Mouse (Mus musculus) ZHBTc4 (cell line): Measurements from ENCODE around the gene Spag7.

Source experiments
- DNase-seq: peaks from one replicate; pipeline ENCODE4 v3.0.0-alpha.2; 2011; ENCODE audit warnings: low read depth, low spot score

Spag7 gene

GRCm38 (mm10) chr11:70644564-70645103 lies 24.6 kb downstream of the Spag7 start:
- DNase-seq, result no peak

GRCm38 (mm10) chr11:70643051-70643450 lies 26.2 kb downstream of the Spag7 start:
- no peak for DNase-seq

DNA sequence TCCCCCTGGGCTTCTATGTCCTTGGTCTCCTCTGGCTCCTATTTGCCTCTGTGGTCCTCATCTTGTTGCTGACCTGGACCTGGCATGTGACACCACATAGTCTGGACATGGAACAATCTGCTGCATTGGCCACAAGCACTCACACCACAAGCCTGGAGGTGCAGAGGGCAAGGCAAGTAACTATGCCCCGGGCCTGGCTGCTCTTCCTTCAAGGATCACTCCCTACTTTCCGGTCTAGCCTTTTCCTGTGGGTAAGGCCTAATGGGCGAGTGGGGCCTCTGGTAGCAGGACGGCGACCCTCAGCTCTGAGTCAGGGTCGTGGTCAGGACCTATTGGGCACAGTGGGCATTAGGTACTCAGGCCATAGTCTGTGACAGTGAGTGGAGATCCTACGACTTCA lies 28.0 kb downstream of the Spag7 start:
- no peak for DNase-seq

DNA sequence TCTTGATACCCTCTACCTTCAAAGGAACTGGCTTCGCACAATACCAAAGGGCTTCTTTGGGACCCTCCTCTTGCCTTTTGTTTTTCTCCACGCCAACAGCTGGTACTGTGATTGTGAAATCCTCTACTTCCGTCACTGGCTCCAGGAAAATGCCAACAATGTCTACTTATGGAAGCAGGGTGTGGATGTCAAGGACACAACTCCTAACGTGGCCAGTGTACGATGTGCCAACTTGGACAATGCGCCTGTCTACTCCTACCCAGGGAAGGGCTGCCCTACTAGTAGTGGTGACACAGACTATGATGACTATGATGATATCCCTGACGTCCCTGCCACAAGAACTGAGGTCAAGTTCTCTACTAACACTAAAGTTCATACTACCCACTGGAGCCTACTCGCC lies 29.2 kb downstream of the Spag7 start:
- no peak for DNase-seq

DNA sequence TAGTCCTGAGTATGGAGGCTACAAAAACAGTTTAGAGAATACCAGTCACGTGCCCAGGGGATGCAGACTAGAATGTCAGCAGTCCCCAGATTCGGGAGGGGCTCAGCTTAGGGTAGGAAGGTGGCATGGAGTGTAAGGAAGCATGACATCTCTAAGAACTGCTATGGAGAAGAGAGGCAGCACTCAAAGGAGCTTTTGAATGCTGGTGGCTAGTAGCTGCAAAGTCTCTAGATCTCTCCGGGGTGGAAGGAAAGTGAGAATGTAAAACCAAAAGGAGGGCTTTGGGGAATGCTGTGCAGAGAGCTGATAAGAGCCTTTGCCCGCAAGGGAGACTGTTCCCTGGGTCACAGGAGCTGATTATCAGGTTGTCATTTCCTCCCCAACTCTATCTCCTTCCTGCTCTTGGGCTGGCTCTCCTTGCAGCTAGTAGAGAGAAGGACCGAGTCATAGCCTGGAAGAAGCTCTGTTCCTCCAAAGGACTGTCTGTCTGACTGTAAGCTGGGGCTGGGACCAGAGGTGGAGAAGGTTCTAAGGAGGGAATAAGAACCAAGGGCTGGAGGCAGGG lies 30.4 kb downstream of the Spag7 start, which contains the start of gene Gp1ba:
Gene Gp1ba (plus strand): TSS at position 409 of the 565 bp plus-strand sequence.
- no peak for DNase-seq

DNA sequence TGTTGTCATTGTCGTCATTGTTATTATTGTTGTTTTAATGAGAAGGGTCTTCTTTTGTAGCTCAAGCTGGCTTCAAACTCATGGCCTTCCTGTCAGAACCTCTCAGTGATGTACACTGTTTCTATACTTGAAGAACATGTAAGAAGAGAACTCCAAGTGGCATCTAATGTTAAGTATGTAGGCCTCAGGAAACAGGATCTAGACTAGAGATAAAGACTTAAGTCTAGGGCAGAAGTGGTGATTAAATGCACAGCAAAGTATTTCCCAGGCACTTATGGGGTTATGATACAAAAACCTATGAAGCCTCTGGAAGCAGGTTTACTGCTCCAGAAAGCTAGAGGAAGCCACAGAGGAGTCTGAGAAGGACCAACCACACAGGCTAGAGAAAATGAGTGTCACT lies 30.9 kb downstream of the Spag7 start:
- DNase-seq, result no peak

GRCm38 (mm10) chr11:70637764-70638163 lies 31.5 kb downstream of the Spag7 start:
- DNase-seq, result no peak

DNA sequence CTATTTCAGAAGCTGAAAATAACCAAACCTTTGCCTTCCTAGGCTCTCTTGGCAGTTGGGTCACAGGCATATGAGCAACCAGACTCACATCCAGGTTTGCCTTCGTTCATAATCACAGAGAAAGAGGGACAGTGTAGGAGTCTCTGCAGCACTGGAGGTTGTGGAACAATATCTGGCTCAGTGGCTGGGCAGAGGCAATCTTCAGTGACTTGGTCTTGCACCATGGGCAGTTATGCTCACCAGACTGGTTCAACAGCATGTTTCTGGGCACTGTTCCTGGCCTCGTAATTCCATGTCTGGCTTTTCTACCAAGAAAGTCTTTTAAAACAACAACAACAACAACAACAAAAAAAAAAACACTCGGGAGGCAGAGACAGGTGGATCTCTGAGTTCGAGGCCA lies 33.6 kb downstream of the Spag7 start:
- no peak for DNase-seq

- no peak for DNase-seq
Observed at GRCm38 (mm10) chr11:70630129-70630528, 39.1 kb downstream of the Spag7 start.

DNA sequence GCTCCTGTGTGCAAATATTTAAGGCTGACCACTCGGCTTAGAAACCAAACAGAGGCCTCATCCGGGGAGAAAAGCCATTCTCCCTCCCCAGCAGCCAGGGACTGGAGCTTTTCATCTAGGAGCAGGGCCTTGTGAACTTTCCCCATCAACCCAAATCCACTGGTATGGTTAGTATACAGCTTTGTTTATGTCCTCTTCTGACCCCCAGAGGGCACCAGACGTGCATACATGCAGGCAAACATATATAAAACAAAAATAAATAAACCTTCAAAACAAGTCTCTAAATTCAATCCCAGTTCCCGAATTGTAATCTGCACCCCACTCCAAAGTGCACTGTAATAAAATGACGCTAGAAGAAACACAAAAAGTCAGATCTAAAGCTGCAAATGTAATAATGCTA lies 39.7 kb downstream of the Spag7 start:
- peak; percentile 42 for DNase-seq

- DNase-seq, result no peak
Observed at GRCm38 (mm10) chr11:70628431-70628830, 40.8 kb downstream of the Spag7 start.

DNA sequence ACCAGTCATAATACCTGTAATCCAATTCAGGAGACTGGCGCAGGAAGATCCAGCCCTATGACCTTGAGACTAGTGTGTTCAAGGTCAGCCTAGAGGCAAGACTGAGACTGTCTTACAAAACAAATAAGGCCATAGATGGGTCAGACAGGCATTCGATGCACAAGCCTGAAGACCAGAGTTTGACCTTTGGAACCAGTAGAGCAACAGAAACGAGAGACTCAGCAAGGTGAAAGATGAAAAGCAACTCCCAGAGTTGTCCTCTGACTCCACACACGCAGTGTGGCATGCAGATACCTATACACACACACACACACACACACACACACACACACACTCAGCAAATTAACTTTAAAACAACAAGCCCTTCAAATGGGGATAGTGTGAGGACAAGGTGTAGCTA lies 42.3 kb downstream of the Spag7 start:
- peak; percentile 41 for DNase-seq

DNA sequence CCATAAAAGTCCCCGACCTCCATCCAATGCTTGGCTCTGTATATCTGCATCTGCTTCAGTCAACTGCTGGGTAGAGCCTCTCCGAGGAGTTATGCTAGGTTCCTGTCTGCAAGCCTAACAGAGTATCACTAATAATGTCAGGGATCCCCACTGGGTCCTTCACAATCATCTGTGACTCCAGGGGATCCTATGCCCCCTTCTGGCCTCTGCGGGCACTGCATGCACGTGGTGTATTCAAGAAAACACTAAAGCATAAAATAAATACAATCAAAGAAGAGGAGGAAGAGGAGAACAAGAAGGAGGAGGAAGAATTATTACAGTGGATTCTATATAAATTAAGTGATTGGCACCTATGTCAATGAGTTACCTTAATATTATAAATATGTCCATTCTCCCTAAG lies 43.7 kb downstream of the Spag7 start:
- peak; percentile 77 for DNase-seq

GRCm38 (mm10) chr11:70623053-70623742 lies 46.0 kb downstream of the Spag7 start:
- peak; percentile 86 for DNase-seq

DNA sequence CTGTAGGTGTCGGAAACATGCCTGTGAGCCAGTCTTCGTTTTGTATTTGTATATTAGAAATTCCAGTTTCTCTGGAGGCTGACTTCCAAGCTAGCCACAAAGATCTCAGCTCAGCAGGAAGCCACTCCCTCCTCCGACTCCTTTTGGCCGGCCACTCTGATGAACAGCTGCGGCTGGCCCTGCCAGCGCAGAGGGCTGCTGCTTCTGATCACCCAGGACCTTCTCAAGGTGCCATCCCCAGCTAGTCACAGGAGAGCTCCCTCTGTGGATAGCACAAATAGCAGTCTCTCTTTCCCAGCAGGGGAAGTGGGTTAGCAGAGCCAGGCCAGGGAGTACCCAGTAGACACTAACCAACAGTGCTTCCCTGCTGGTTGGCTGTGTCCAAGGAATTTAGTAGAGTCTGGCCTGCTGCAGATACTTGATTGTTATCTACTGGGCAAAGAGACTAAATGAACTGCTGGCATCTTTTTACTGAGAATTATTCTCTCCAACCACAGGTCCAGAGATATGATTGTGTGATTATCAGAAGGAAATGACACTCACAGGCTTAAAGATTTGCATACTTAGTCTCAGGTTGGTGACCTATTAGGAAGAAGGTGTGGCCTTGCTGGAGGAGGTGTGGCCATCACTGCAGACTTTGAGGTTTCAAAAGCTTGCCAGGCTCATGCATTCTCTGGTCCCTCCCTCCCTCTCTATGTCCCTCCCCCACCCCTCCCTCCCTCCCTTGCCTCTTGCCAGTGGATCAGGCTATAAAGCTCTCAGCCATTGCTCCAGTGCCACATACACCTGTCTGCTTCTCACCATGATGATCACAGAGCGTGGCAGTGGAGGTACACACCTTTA lies 47.0 kb downstream of the Spag7 start:
- DNase-seq, result peak; percentile 83

DNA sequence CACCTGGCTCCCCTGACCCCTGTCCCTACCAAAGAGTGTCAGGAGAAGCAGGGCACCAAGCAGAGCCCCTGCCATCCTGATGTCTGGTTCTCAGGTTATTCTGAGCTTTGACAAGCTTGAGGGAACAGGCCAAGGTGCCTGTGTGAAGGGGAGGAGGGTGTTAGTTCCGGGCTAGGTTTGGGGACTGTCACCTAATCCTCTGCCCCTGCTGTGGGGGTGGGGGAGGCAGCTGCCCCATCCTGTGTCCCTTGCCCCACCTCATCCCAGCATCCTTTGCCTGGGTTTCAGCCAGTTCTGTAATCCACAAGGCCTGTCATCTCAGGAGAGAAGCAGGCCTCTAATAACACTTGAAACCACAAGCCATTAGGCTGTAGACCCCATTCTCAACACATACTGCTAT lies 50.1 kb downstream of the Spag7 start, which contains the start of gene Chrne:
Gene Chrne (minus strand): TSS at position 116 of the 400 bp plus-strand sequence.
- DNase-seq, result no peak

GRCm38 (mm10) chr11:70615516-70616093 lies 53.6 kb downstream of the Spag7 start, which contains the start of gene 4930544D05Rik:
TSS of gene 4930544D05Rik (plus strand) at chr11:70615848.
- peak; percentile 31 for DNase-seq

DNA sequence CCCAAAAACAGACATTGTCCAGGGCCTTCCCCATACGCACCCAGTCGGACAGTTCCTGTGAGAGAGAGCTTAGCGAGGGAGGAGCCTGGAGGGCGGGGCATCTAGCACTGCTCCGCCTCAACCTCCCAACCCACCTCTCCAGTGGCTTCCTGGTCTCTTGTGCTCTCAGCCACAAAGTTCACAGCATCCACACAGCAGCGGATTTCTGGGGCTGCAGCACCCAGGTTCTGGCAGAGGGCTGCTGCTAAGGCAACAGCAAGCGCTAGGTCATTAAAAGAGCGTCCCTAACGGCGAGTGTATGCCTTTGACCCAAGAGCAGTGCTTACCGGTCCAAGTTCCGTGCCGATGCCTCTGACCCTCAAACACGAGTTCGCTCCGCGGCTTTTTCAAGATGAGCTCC lies 54.1 kb downstream of the Spag7 start:
- peak; percentile 85 for DNase-seq
